Mouse (Mus musculus) E14TG2a.4 (cell line): ENCODE measurements at regions not wholly inside any gene's neighbourhood (a gene's known extent, or its start where the extent isn't known, plus 50 kb on each side); places are given as distances from the start of the nearest gene placed in this dataset.
A peak's percentile ranks its signal among the peaks of the same experiment; 100 is the strongest.

Experiments
- CTCF ChIP-seq: conservative IDR thresholded peaks from 2 replicates; pipeline ENCODE4 v1.5.1; 2014; ENCODE audit warnings: low read length
- NANOG ChIP-seq: IDR thresholded peaks from 2 replicates; pipeline ENCODE4 v1.6.1; 2014; ENCODE audit warnings: borderline replicate concordance, low read length, mixed read lengths
- POU5F1 ChIP-seq: IDR thresholded peaks from 2 replicates; pipeline ENCODE4 v1.6.1; 2014; ENCODE audit warnings: low read length, borderline replicate concordance

GRCm38 (mm10) chr10:72391397-72391796 is 263.2 kb upstream of the Zwint start:
- TF ChIP-seq CTCF (peak; percentile 61), POU5F1 (no peak), NANOG (no peak)
